Mouse (Mus musculus) gastrocnemius, postnatal 10 days (tissue): ENCODE results near the gene Ash1l. TPM values are rescaled to one million over a fixed set of nuclear protein-coding genes. Genes with fewer than 3 reads are reported as not detected.
"Not testable (repeated sequence)": the region's sequence is repeated elsewhere in the genome, so short reads cannot be mapped to it uniquely, and the experiment has no call there.

Experiments used
- DNase-seq: peaks from one replicate; pipeline ENCODE4 v3.0.0; 2021; ENCODE audit warnings: mixed read lengths
- total RNA-seq, 2 experiments: library from RNA; stranded (reverse); gene quantifications; 2 replicates each; pipeline ENCODE4 v1.2.3; 2021

The Ash1l gene
- total RNA-seq, 2 experiments from 2014 or later = 28.8 to 35.3 TPM

DNA sequence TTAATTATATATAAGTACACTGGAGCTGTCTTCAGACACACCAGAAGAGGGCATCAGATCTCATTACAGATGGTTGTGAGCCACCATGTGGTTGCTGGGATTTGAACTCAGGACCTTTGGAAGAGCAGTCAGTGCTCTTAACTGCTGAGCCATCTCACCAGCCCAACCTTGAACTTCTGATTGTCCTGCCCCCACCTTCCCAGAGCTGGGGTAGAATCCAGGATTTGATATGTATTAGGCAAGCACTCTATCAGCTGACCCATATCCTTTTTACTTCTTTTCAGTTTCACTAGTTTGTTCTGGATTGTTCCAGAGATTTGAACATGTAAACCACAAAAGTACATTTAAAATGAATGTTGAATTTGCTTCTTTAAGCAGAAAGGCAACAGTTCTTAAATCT, 12.8 kb downstream of the Ash1l start:
- DNase-seq = not testable (repeated sequence)

DNA sequence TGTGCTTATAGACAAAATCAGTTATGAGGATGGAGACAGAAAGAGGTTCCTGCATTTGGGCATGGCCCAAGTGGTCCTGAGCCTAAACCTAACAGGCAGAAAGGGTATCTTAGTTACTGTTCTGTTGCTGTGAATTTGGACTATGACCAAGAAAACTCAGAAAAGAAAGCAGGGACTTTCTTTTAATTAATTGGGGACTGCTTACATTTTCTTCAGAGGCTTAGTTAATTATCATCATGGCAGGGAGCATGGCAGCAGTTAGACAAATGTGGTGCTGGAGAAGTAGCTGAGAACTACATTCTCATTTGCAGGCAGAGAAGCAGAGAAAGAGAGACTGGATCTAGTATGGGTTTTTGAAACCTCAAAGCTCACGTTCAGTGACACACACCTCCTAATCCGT, 24.6 kb downstream of the Ash1l start:
- no peak for DNase-seq

DNA sequence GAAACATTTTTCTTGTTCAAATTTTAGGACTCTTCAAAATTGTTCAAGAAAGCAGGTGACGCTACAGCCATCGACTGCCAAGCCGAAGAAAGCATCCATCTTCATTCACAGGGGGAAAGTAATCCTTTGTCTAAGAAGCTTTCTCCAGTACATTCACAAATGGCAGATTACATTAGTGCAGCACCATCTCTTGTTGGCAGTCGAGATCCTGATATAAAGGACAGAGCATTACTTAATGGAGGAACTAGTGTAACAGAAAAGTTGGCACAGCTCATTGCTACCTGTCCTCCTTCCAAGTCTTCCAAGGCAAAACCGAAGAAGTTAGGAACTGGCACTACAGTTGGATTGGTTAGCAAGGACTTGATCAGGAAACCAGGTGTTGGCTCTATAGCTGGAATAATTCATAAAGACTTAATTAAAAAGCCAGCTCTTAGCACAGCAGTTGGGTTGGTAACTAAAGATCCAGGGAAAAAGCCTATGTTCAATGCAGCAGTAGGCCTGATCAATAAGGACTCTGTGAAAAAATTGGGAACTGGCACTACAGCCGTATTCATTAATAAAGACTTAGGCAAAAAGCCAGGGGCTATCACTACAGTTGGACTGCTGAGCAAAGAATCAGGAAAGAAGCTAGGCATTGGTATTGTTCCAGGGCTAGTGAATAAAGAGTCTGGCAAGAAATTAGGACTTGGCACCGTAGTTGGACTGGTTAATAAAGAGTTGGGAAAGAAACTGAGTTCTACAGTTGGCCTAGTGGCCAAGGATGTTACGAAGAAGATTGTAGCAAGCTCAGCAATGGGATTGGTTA, 31.0 kb downstream of the Ash1l start:
- no peak for DNase-seq

DNA sequence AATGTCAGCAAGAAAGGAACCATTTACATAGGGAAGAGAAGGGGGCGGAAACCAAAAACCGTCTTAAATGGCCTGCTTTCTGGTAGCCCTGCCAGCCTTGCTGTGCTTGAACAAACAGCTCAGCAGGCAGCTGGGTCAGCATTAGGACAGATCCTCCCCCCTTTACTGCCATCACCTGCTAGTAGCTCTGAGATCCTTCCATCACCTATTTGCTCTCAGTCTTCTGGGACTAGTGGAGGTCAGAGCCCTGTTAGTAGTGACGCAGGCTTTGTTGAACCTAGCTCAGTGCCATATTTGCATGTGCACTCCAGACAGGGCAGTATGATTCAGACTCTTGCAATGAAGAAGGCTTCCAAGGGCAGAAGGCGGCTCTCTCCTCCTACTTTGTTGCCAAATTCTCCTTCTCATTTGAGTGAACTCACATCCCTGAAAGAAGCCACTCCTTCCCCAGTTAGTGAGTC, 33.5 kb downstream of the Ash1l start:
- no peak for DNase-seq

DNA sequence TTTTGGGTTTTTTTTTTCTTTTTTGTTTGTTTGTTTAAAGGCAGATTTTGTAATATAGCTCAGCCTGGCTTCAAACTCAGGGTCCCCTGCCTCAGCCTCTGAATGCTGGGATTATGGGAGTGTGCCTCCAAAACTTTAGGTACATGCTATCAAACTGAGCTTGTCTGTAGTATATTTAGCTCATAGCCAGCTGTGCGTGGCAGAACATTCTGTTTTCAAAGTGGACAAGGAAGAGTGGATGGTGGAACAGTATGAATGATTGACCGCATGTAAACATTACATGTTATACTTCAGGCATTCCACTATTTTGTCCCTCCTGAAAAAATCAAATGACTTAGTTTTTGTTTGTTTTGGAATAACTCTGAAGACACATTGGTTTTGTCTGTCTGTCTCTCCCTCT, 42.4 kb downstream of the Ash1l start:
- no peak for DNase-seq

DNA sequence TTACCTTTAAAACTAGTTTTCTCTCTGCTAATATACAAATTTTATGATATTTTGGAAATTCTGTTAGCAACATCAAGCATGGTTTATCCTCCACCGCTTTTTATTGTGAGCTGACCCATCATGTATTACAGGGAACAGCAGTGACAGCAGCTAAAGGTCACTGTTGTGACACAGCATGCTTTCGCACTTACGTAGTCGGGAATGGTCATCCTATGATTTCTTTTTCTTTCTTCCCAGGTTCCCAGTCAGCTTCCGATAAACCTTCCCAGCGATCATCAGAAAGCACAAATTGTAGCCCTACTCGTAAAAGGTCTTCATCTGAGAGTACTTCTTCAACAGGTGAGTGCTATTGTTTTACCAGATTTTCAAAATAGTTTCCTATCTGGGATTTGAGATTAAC, 51.1 kb downstream of the Ash1l start:
- DNase-seq = no peak

DNA sequence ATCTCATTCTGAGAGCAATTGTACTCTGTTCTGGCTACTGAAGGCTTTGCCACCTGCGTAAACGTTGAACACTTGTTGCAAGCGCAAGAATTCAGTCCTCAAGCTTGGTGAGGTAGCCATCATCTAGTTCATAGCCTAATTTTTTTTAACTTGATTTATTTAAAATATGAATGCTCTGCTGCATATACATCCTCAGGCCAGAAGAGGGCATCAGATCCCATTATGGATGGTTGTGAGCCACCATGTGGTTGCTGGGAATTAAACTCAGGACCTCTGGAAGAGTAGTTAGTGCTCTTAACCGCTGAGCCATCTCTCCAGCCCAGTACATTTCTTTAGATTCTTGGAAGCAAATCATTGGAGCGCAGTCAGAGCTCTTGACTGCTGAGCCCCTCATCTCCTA, 80.5 kb downstream of the Ash1l start:
- not testable (repeated sequence) for DNase-seq

DNA sequence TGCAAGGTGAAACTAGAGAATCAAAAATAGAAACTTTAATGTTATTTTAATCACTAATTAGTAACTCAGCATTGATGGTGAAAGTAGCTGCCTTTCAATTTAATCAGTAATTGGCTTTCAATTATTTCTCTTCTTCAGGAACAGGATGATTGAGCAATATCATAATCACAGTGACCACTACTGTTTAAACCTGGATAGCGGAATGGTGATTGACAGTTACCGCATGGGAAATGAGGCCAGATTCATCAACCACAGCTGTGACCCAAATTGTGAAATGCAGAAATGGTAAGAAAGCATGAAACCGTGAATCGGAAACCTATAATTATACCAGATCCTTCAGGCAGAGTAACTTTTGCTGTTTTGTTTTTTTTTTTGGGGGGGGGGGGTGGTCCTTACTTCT, 92.9 kb downstream of the Ash1l start:
- DNase-seq = no peak

DNA sequence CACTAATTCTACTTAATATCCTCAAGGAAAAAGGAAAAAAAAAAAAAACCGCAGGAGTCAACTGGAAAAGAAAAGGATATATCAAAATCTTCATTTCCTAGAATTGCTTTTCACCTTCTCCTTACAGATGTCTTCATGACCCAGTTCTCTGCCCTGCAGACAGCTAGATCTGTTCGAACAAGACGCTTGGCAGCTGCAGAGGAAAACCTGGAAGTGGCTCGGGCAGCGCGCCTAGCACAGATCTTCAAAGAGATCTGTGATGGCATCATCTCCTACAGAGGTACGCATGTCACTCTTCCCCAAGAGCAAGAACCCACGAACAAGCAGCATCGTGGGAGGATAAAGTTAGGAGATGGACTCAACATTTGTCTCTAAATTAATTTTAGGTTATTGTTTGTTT, 107.9 kb downstream of the Ash1l start:
- no peak for DNase-seq

DNA sequence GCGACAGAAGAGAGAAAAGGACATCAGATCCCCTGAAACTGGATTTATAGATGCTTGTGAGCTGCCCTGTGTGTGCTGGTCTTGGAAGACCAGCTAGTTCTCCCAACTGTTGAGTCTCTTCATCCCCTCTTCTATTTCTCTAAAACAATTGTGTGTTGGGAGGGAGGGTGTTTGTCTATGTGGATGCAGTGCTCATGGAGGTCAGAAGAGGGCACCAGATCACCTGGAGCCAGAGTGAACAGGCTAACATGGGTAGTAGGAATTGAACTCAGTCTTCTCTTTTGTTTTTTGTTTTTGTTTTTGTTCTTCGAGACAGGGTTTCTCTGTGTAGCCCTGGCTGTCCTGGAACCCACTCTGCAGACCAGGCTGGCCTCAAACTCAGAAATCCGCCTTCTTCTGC, 108.4 kb downstream of the Ash1l start:
- no peak for DNase-seq

DNA sequence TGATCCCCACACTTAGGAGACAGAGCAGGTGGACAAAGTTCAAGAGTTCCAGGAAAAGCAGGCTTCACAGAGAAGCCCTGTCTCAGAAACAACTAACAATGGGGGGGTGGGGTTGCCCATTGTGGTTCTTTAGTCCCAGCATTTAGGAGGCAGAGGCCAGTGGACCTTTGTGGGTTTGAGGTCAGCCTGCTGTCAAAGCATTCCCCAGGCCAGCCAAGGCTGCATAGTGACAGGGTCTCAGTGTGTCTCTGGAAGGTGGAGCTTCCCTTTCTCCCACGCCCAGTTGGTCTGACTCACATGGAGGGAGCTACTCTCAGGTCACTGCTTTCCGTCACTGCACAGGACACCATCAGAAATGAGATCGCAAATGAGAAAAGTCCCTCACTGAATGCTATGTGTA, 111.3 kb downstream of the Ash1l start:
- no peak for DNase-seq

DNA sequence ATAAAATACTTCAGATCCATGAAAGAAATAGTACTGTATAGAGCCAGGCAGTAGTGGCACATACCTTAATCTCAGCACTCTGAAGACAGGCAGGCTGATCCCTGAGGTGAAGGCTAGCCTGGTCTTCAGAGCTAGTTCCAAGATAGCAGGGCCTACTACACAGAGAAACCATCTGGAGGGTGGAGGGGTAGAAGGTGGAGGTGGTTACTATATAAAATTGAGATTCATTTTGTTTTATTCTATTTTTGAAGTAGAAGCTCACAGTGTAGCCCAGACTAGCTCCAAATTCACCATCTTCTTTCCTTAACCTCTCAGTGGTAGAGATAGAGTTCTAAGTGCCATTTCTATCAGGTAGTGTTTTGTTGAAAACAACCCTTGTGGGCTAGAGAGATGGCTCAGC, 116.8 kb downstream of the Ash1l start:
- DNase-seq = no peak

DNA sequence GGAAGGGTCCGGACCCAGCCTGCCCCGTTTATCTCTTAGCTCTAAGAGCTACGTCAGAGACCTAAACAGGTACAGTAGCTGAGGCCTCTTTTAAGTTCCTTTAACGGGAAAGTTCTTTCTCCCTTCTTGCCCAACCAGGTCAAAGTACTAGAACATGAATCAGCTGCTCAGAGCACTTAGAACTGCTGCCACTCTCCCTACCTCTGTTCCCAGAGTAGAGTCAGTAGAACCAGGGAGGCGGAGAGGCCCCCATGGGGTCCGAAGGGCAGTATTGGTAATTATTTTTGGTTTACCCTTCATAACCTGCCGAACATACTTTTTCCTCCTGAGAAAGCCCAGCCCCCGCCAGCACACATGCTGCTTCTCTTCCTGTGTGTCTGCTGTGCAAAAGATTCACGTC, 127.0 kb downstream of the Ash1l start:
- DNase-seq = no peak

DNA sequence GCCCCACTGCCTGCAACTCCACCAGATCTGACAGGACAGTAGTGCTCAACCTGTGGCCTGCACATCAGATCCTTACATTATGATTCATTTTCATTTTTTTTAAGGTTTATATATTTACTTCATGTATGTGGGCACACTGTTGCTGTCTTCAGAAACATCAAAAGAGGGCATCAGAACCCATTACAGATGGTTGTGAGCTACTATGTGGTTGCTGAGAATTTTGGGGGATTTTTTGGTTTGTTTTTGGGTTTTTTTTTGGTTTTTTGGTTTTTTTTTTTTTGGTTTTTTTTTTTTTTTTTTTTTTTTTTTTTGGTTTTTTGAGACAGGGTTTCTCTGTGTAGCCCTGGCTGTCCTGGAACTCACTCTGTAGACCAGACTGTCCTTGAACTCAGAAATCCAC, 131.9 kb downstream of the Ash1l start:
- DNase-seq = not testable (repeated sequence)

DNA sequence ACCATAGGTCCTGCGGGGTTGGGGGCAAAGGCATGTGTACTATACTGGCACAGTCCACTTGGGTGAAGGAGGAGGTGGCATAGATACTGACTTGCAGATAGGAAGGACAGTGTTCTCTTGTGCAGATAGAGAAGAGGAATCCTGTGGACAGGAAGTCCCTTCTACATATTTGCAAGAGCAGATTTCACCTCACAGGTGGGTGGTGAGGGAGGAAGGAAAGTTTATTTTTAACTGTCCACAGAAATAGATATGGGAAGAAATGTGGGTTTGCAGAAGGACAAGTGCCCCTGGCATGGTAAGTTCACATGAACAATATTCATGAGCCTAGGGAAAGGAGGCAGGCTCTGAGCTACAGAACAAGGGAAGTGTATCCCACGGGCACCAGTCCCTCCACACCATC, 133.7 kb downstream of the Ash1l start:
- no peak for DNase-seq

DNA sequence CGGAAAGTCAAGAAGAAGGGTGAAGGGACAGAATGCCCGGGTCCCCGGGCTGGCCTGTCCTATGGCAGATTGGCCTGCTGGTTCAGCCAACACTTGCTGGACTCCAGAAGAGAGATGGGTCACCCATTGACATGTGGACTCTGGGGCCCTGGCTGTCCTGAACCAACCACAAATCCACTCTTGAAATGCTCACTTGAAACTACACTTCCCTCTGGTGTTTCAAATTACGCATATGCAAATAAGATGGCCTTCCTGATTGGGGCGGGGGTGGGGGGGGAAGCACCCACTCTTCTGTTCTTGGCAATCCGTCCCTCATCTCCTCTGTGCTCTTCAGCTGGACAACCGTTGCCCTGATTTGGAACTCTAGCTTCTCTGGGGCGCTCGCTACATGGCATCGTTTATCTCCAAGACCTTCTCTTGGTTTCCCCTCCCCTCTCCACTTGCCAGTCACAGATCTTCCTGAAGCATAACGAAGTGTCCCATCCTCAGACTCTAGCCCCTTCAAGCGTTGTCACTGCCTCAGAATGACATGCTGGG, 134.3 kb downstream of the Ash1l start:
- no peak for DNase-seq

DNA sequence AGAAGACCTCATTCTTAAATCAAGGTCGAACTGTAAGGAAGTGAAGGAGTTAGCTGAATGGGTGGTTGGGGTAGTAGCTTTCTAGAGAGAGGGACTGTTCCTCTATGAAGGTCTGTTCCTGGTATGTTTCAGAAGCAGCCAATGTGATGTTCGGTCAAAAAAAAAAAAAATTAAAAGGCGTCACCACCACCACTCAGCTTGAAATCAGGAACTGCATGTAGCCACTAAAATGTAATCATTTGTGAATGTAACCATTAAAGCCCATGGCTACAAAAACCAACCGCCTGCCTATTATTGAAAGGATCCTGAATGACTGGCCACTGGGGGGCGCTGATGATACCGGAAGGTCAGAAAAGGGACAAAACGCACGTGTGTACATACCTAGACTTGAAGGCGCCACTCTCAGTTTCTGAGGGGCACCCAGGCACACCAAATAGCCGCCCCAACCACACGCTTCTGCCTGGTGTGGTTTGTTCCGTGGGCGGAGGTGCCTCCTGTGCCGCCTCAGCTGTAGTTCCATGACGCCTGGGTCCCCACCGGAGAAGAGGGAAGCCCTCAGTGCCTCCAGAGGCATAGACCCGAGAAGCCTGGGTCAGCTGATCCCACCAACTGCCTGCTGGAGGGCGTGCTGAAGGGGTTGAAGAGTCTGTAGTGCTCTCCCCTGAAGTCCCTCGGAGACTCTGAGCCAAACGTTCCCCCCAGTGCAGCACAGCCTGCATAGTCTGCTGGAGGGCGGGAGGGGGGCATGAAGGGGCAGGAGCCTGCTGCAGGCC, 137.1 kb downstream of the Ash1l start:
- DNase-seq = peak; percentile 84

DNA sequence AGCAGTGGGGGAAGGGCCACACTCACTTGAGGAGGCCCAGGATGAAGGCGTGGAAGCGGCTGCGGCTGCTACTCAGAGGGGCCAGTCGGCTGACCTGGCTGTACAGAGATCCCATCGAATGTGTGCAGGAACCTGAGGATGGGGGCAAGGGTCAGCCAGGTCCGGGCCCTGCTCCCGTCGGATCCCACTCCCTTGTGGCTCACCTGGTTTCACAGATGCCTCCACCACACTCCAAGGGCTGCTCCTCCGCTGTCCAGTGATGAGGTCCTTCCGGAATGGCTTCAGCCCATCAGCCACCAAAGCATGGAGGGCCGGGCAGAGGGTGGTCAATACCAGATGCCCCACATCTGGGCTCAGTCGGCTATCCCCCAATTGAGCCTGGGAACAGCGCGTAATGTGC, 138.6 kb downstream of the Ash1l start:
- DNase-seq = no peak

DNA sequence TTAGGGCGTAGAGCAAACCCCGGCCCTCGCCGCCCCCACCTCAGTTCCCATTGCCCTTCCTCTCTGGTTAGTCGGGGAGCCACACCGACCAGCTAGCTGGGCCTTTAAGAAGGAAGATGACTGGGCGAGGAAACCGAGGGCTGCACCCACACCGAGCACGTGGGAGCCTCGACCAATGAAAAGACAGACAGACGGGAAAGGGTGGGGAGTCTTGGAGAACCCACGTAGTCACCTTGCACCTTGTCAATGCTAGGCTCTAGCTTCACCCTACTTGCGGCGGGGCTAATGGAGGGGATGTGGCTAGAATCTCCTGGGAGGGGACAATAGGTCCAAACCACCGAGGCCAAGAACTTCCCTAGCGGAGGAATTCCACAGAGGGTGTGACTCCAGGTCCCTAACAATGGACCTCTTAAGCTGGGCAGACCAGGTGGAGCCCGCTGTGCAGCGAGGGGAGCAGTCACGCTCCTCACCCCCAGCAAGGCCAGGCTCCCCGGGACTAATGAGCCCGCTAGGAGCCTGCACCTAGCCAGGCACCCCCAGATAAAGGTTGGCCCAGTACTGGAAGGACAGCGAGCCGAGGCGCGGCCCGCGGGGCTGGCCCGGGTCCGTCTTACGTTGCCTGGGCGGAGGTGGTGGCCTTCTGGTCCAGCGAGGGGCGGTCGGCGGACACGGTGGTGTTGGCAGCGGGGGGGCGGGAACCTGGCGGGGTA, 139.6 kb downstream of the Ash1l start:
- peak; percentile 76 for DNase-seq

DNA sequence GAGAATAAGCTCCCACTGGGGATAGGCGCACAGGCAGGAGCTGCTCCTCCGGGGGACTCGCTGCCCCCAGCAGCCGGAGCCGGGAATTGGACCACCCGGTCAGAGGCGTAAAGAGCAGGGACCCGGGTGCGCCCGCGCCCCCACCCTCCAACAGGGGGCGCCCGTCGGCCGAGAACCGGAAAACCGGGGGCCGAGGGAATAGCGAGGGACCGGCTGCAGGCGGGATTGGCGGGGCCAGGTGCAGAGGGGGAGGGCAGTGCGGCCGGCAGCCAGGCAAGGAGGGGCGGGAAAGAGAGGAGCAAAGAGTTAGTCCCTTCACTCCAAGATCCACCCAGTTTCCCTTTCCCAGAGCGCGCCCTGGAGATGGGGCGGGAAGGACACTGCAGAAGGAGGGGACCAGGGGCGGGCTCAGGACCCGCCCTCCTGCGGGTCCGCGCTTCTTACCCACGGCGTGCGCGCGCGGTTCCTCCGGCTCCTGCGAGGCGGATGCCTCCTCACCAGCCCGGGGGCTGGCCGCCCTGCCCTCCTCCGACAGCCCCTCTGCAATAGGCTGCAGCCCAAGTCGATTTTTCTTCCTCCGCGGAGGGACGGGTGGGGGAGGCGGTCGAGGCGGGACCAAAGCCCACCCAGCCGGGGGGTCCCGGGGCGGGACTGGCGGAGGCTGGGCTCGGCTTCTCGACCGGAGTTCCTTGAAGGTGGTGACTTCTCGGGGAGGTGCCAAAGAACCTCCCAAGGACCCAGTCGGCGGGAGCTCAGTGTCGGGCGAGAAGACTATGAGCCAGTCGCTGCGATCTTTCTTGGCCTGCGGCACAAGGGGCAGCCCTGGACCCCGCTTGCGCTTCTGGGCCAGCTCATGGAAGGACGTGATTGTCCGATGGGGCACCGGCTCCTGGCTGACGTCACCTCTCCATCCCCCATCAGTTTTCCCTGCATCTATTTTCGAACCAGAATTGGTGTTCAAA, 140.6 kb downstream of the Ash1l start:
- peak; percentile 92 for DNase-seq

DNA sequence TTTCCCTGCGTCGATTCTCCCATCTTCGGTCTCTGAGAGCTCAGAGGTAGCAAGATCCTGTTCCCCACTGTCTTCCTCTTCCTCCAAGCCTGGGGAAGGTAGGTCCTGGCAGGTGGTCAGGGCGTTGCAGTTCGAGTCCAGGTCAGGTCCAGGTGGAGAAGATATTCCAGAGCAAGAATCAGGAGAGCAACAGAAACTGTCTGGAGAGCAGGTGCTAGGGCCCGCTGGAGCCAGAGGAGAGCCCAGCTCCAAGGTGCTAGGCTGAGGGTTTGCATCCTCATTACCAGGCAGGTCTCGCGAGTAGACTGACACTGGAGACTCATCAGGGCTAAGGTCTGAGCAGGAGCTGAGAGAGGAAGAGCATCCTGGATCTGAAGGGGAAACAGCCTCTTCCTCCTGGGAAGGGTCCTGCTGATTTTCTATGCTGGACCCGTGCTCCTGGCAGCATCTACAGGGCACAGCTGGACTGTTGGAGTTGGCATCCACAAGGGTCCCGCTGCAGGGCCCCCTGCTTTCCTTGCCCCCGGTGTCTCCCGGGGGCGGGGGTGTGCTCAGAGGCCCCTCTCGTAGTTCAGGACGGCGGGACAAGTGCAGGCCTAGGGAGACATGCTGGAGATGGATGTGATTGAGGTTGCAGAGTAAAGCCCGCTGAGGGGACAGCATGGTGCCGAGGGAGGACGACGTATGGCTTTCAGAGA, 141.5 kb downstream of the Ash1l start:
- DNase-seq = no peak
